Mouse (Mus musculus) spleen, adult 2 months (tissue): Measurements from ENCODE around the gene 4933400A11Rik.

Experiments
- CTCF ChIP-seq: fragments of 200-500 bp; IDR thresholded peaks from 2 replicates; pipeline ENCODE4 v1.5.1; 2011; ENCODE audit warnings: mild to moderate bottlenecking, inconsistent platforms; ENCODE audit not compliant: insufficient read depth, insufficient read length, insufficient replicate concordance; ENCODE audit errors: extremely low read depth
- POLR2A ChIP-seq: fragments of 200-500 bp; IDR thresholded peaks from 2 replicates; pipeline ENCODE4 v1.6.1; 2011; ENCODE audit warnings: low read depth, low read length, inconsistent platforms

- no peak for TF ChIP-seq POLR2A
- TF ChIP-seq CTCF = no peak
These were observed 47.5 kb upstream of the 4933400A11Rik start for GRCm38 (mm10) chrX:169826947-169827346.
